Mouse (Mus musculus) embryonic facial prominence, embryonic 14.5 days (tissue): ENCODE measurements around the gene Chchd2. TPM values are rescaled to one million over a fixed set of nuclear protein-coding genes. Genes with fewer than 3 reads are reported as not detected.
"Not testable (repeated sequence)": the region's sequence is repeated elsewhere in the genome, so short reads cannot be mapped to it uniquely, and the experiment has no call there.

Source experiments
- ATAC-seq: fragments of 200-750 bp; cut with Nextera tagmentation; 2 replicates; pipeline ENCODE4 v1.8.0; 2017; ENCODE audit warnings: low read depth, moderate number of reproducible peaks, moderate TSS enrichment
- DNase-seq: peaks from one replicate; pipeline ENCODE4 v3.0.0-alpha.2; 2015; ENCODE audit warnings: low spot score
- H3K27ac ChIP-seq: fragments of 300-500 bp; sonication (generic); replicated peaks from 2 replicates; pipeline ENCODE4 v1.5.1; 2014; ENCODE audit warnings: low read depth, mild to moderate bottlenecking, low read length, moderate library complexity
- H3K27me3 ChIP-seq: fragments of 300-500 bp; sonication (generic); replicated peaks from 2 replicates; pipeline ENCODE4 v1.6.1; 2014; ENCODE audit warnings: low read length; ENCODE audit not compliant: control insufficient read depth, insufficient read depth
- H3K36me3 ChIP-seq: fragments of 300-500 bp; sonication (generic); 2 replicates; pipeline ENCODE4 v1.6.1; 2014; ENCODE audit warnings: low read length, mixed read lengths; ENCODE audit not compliant: control insufficient read depth, insufficient read depth
- H3K4me1 ChIP-seq: fragments of 300-500 bp; sonication (generic); 2 replicates; pipeline ENCODE4 v1.6.1; 2014; ENCODE audit warnings: antibody characterized with exemption, low read length; ENCODE audit not compliant: control insufficient read depth, insufficient read depth
- H3K4me2 ChIP-seq: fragments of 300-500 bp; sonication (generic); 2 replicates; pipeline ENCODE4 v1.6.1; 2014; ENCODE audit warnings: low read depth, mild to moderate bottlenecking, low read length, moderate library complexity, mixed read lengths
- H3K4me3 ChIP-seq: fragments of 300-500 bp; sonication (generic); 2 replicates; pipeline ENCODE4 v1.5.1; 2014; ENCODE audit warnings: low read depth, mild to moderate bottlenecking, low read length
- H3K9ac ChIP-seq: fragments of 300-500 bp; sonication (generic); 2 replicates; pipeline ENCODE4 v1.6.1; 2014; ENCODE audit warnings: low read depth, mild to moderate bottlenecking, low read length, moderate library complexity, mixed read lengths
- H3K9me3 ChIP-seq: fragments of 300-500 bp; sonication (generic); 2 replicates; pipeline ENCODE4 v1.6.1; 2016; ENCODE audit warnings: low read length; ENCODE audit not compliant: control insufficient read depth
- WGBS: fragments of 180-500 bp; shearing (Covaris S2); extraction: QIAGEN DNeasy Blood & Tissue Kit; methylation state at CpG from one replicate; pipeline ENCODE4 v1.1.7; 2014; 5-methylcytosine and 5-hydroxymethylcytosine counted together
- polyA plus RNA-seq: library from polyadenylated mRNA; unstranded; fragments of >200 nt; fragmentation: Nextera tagmentation; extraction: Ambion mirVana; gene quantifications from 2 replicates; pipeline ENCODE4 v1.2.1, GENCODE M21; 2014

Chchd2 gene
- polyA plus RNA-seq, 1 experiment from 2014 or later = 911 TPM

GRCm38 (mm10) chr5:129895198-129896088 is 8.2 kb upstream of the Chchd2 start, which contains the start of gene Zbed5:
Gene Zbed5 (plus strand): TSS chr5:129895723.
- WGBS = 2% methylated on average over 41 of the region's 44 CpGs
- Histone ChIP-seq H3K36me3 (0 out of 2 replicates have a peak, but pooled peaks cover 1% of the 10 kb centered on the region), H3K4me1 (peaks cover 6% of the 10 kb centered on the region), H3K9me3 (no peaks in the 10 kb centered on the region), H3K9ac (peak within 1 kb of the TSS; percentile 54), H3K27ac (no peak within 1 kb of the TSS), H3K27me3 (no peaks in the 10 kb centered on the region), H3K4me2 (peak within 1 kb of the TSS; percentile 62), H3K4me3 (peak within 1 kb of the TSS; percentile 59)
- peak; percentile 100 for ATAC-seq
- peak; percentile 97 for DNase-seq

GRCm38 (mm10) chr5:129890390-129890789 is 3.1 kb upstream of the Chchd2 start:
- H3K9ac ChIP-seq, H3K9me3 ChIP-seq, ATAC-seq, H3K4me3 ChIP-seq, H3K4me1 ChIP-seq, H3K4me2 ChIP-seq, H3K27me3 ChIP-seq, H3K27ac ChIP-seq, H3K36me3 ChIP-seq, DNase-seq: not testable (repeated sequence)
- WGBS = 92% methylated on average over 4 of the region's 7 CpGs

GRCm38 (mm10) chr5:129886271-129886670 is 999 bp downstream of the Chchd2 start:
- Histone ChIP-seq H3K27ac (peak overlapping the region; percentile 92), H3K36me3 (peaks cover 35% of the 10 kb centered on the region), H3K9ac (peak overlapping the region; percentile 94), H3K4me3 (peak overlapping the region; percentile 82), H3K4me1 (peaks cover 9% of the 10 kb centered on the region), H3K4me2 (peak overlapping the region; percentile 88), H3K9me3 (no peaks in the 10 kb centered on the region), H3K27me3 (no peaks in the 10 kb centered on the region)
- 30% methylated on average over 10 of the region's 10 CpGs for WGBS
- no peak for DNase-seq
- ATAC-seq = no peak

- peaks cover 40% of the 10 kb centered on the region for H3K36me3 ChIP-seq
- no peak overlapping the region for H3K4me3 ChIP-seq
- H3K9ac ChIP-seq = no peak overlapping the region
- 76% methylated on average over 3 of the region's 3 CpGs for WGBS
- H3K27me3 ChIP-seq = no peaks in the 10 kb centered on the region
- H3K9me3 ChIP-seq = no peaks in the 10 kb centered on the region
- H3K4me1 ChIP-seq = no peaks in the 10 kb centered on the region
- DNase-seq (no peak), ATAC-seq (no peak)
- H3K27ac ChIP-seq = no peak overlapping the region
- H3K4me2 ChIP-seq = no peak overlapping the region
Measured at GRCm38 (mm10) chr5:129879888-129880287, 7.4 kb downstream of the Chchd2 start.

GRCm38 (mm10) chr5:129878946-129879345 is 8.3 kb downstream of the Chchd2 start:
- ATAC-seq = no peak
- H3K9ac ChIP-seq = no peak overlapping the region
- no peak overlapping the region for H3K27ac ChIP-seq
- H3K4me3 ChIP-seq = no peak overlapping the region
- H3K4me2 ChIP-seq = no peak overlapping the region
- peak; percentile 43 for DNase-seq
- 67% methylated on average over 2 of the region's 2 CpGs for WGBS
- no peaks in the 10 kb centered on the region for H3K9me3 ChIP-seq
- no peaks in the 10 kb centered on the region for H3K4me1 ChIP-seq
- H3K27me3 ChIP-seq = no peaks in the 10 kb centered on the region
- H3K36me3 ChIP-seq = peaks cover 32% of the 10 kb centered on the region

GRCm38 (mm10) chr5:129877731-129878455 is 9.4 kb downstream of the Chchd2 start:
- WGBS = 69% methylated on average over 9 of the region's 9 CpGs
- H3K4me3 ChIP-seq = no peak overlapping the region
- no peak overlapping the region for H3K27ac ChIP-seq
- no peak overlapping the region for H3K9ac ChIP-seq
- DNase-seq (no peak), ATAC-seq (no peak)
- H3K4me1 ChIP-seq = no peaks in the 10 kb centered on the region
- peaks cover 24% of the 10 kb centered on the region for H3K36me3 ChIP-seq
- no peak overlapping the region for H3K4me2 ChIP-seq
- H3K27me3 ChIP-seq = no peaks in the 10 kb centered on the region
- H3K9me3 ChIP-seq = no peaks in the 10 kb centered on the region

GRCm38 (mm10) chr5:129875098-129875497 is 12.2 kb downstream of the Chchd2 start:
- WGBS = 80% methylated on average over 11 of the region's 11 CpGs
- no peak overlapping the region for H3K4me2 ChIP-seq

GRCm38 (mm10) chr5:129873942-129874341 is 13.3 kb downstream of the Chchd2 start:
- 84% methylated on average over 12 of the region's 12 CpGs for WGBS
- DNase-seq = no peak
- Histone ChIP-seq H3K4me2 (no peak overlapping the region), H3K9me3 (no peaks in the 10 kb centered on the region), H3K4me3 (no peak overlapping the region), H3K4me1 (no peaks in the 10 kb centered on the region), H3K27ac (no peak overlapping the region), H3K9ac (no peak overlapping the region), H3K36me3 (no peaks in the 10 kb centered on the region), H3K27me3 (no peaks in the 10 kb centered on the region)
- ATAC-seq = no peak

More at GRCm38 (mm10) chr5:129875098-129875497, 12.2 kb downstream of the Chchd2 start:
- ATAC-seq (no peak), DNase-seq (no peak)
- Histone ChIP-seq H3K4me3 (no peak overlapping the region), H3K36me3 (no peaks in the 10 kb centered on the region; the same call in 1 of the 2 replicates), H3K27ac (no peak overlapping the region), H3K9me3 (no peaks in the 10 kb centered on the region), H3K9ac (no peak overlapping the region), H3K4me1 (no peaks in the 10 kb centered on the region), H3K27me3 (no peaks in the 10 kb centered on the region)
